Mouse (Mus musculus): ENCODE data around the gene C1qc. TPM values are rescaled to one million over a fixed set of nuclear protein-coding genes. Genes with fewer than 3 reads are reported as not detected.

The C1qc gene
- polyA plus RNA-seq, 1 experiment: not detected

DNA sequence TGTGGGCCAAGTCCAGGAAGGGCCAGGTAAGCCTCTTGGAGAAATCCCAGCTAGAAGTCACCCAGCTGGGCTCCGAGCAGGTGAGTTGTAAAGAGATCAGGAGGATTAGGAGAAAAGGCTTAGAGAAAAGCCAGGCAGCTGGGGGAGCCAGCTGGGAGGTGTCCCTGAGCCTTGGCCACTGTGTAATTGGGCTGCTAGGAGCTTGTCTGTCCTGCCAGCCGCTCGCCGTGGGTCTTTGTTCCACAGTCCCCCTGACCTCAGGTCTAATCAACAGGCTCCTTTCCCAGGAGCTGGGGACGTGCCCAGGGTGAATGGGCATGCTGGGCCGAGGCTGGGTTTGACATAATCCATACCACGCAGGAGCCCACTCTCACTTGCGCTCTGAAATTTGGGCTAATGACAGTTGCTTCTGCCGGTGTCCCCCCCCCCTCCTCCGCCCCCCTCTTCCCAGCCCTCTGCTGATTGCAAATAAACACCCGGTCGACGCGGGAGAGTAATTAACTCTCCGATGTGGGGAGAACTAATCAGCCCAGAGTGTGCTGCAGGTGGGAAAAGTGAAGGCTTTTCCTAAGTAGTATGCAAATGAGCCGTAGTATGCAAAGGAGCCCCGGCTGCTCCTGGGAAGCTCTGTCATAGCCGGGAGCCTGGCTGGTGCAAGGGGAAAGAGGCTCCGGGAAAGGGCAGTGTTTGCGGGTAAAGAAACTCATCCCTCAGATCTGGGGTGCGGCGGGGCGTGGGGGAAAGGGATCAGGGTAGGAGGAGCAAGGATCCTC is 12.1 kb upstream of the C1qc start:
- no peaks in the 10 kb centered on the region for H3K79me3 ChIP-seq (ENCODE audit: low read depth)
- H3K79me2 ChIP-seq (ENCODE audit: control insufficient read depth, insufficient read depth): no peaks in the 10 kb centered on the region
- peaks cover 46% of the 10 kb centered on the region for H3K27me3 ChIP-seq (ENCODE audit: control insufficient read depth, insufficient read depth, insufficient read length)
- no peaks in the 10 kb centered on the region for H3K36me3 ChIP-seq (ENCODE audit: control insufficient read depth, insufficient read depth)
- no peak overlapping the region for H3K4me3 ChIP-seq (ENCODE audit: insufficient read depth, poor library complexity, severe bottlenecking)
- no peak overlapping the region for H3ac ChIP-seq (ENCODE audit: control insufficient read depth, insufficient read length, low read depth)
- TF ChIP-seq CEBPB (IDR thresholded peaks at IDR 0.05; ENCODE audit: low read depth) (no peak), CTCF (IDR thresholded peaks at IDR 0.05; ENCODE audit: control insufficient read depth, insufficient read depth, insufficient read length) (no peak), MAX (IDR thresholded peaks at IDR 0.05) (no peak), MYOG (IDR thresholded peaks at IDR 0.05; ENCODE audit: control insufficient read depth, extremely low read depth, insufficient read length) (no peak), USF1 (IDR thresholded peaks at IDR 0.05; ENCODE audit: low read depth) (no peak), MYOD1 (IDR thresholded peaks at IDR 0.05; ENCODE audit: control insufficient read depth, insufficient read length, low read depth) (no peak), FOSL1 (IDR thresholded peaks at IDR 0.05; ENCODE audit: insufficient read depth, low read length, poor library complexity, severe bottlenecking) (no peak)

DNA sequence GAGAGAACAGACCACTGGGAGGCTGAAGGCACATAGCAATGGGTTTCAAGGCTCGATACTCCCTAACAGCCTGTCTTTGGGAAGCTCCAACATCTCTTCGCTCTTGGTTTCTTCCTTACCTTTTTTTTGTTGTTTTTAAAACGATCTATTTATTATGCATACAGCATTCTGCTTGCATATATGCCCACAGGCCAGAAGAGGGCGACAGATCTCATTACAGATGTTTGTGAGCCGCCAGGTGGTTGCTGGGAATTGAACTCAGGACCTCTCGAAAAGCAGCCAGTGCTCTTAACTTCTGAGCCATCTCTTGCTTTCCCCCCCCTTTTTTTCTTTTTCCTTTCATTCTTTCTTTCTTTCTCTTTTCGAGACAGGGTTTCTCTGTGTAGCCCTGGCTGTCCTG is 6.3 kb upstream of the C1qc start:
- Histone ChIP-seq H3K36me3 (ENCODE audit: control insufficient read depth, insufficient read depth) (no peaks in the 10 kb centered on the region), H3K79me2 (ENCODE audit: control insufficient read depth, insufficient read depth) (no peaks in the 10 kb centered on the region), H3K79me3 (ENCODE audit: low read depth) (no peaks in the 10 kb centered on the region), H3ac (ENCODE audit: control insufficient read depth, insufficient read length, low read depth) (no peak overlapping the region), H3K4me3 (ENCODE audit: insufficient read depth, poor library complexity, severe bottlenecking) (no peak overlapping the region), H3K27me3 (ENCODE audit: control insufficient read depth, insufficient read depth, insufficient read length) (peaks cover 68% of the 10 kb centered on the region)
- TF ChIP-seq CEBPB (IDR thresholded peaks at IDR 0.05; ENCODE audit: low read depth): no peak
- no peak for TF ChIP-seq CTCF (IDR thresholded peaks at IDR 0.05; ENCODE audit: control insufficient read depth, insufficient read depth, insufficient read length)
- no peak for TF ChIP-seq MYOG (IDR thresholded peaks at IDR 0.05; ENCODE audit: control insufficient read depth, extremely low read depth, insufficient read length)
- TF ChIP-seq MYOD1 (IDR thresholded peaks at IDR 0.05; ENCODE audit: control insufficient read depth, insufficient read length, low read depth): no peak
- TF ChIP-seq MAX (IDR thresholded peaks at IDR 0.05): no peak
- no peak for TF ChIP-seq USF1 (IDR thresholded peaks at IDR 0.05; ENCODE audit: low read depth)
- no peak for TF ChIP-seq FOSL1 (IDR thresholded peaks at IDR 0.05; ENCODE audit: insufficient read depth, low read length, poor library complexity, severe bottlenecking)

DNA sequence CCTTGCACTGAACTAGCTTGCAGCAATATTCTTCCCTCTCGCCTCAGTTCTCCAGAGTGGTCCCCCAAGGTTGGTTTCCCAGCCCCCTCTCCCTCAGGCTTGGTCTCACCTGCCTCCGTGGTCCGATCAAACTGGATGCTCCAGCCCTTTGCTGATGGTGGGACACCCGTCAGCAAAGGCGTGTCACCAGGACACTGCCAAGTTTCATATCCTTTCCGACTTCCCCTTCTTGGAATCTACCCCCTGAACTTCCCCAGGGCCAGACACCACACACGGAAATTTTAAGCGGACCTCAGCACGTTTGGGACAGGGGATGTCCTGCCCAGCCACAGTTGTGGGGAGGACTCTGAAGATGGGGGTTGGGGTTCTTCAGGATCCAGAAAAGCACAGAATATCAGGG is 5.8 kb upstream of the C1qc start, which contains the start of gene C1qa:
Gene C1qa, minus strand, starts transcription at position 167 of the 400 bp plus-strand sequence.
- Histone ChIP-seq H3K79me3 (ENCODE audit: low read depth) (no peaks in the 10 kb centered on the region), H3ac (ENCODE audit: control insufficient read depth, insufficient read length, low read depth) (no peak within 1 kb of the TSS), H3K36me3 (ENCODE audit: control insufficient read depth, insufficient read depth) (no peaks in the 10 kb centered on the region), H3K27me3 (ENCODE audit: control insufficient read depth, insufficient read depth, insufficient read length) (peaks cover 63% of the 10 kb centered on the region), H3K4me3 (ENCODE audit: insufficient read depth, poor library complexity, severe bottlenecking) (no peak within 1 kb of the TSS), H3K79me2 (ENCODE audit: control insufficient read depth, insufficient read depth) (no peaks in the 10 kb centered on the region)
- TF ChIP-seq USF1 (IDR thresholded peaks at IDR 0.05; ENCODE audit: low read depth) (no peak), CEBPB (IDR thresholded peaks at IDR 0.05; ENCODE audit: low read depth) (no peak), MYOD1 (IDR thresholded peaks at IDR 0.05; ENCODE audit: control insufficient read depth, insufficient read length, low read depth) (no peak), MYOG (IDR thresholded peaks at IDR 0.05; ENCODE audit: control insufficient read depth, extremely low read depth, insufficient read length) (no peak), FOSL1 (IDR thresholded peaks at IDR 0.05; ENCODE audit: insufficient read depth, low read length, poor library complexity, severe bottlenecking) (no peak)

DNA sequence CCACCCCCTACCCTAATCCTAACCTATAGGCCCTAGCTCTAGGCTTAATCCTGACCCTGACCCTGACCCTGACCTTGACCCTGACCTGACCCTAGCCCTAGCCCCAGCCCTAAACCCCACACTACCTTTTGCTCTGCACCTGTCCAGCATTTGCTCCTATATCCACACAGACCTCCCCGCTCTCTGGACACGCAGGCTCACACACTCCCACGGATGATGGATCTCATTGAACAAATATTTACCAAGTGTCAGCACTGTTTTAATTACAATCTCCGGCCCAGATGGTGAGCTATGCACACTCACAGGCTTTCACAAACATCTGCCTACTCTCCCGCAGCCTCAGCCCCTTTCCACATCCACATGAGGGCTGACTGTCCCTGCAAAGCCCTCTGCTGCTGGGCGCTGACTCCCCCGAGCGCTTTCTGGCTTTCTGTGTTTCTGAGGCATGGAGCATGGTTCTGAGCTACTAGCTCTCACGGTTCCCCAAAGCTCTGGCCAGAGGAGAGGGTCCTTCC is 5.3 kb upstream of the C1qc start:
- Histone ChIP-seq H3K79me2 (ENCODE audit: control insufficient read depth, insufficient read depth) (no peaks in the 10 kb centered on the region), H3K36me3 (ENCODE audit: control insufficient read depth, insufficient read depth) (no peaks in the 10 kb centered on the region), H3K27me3 (ENCODE audit: control insufficient read depth, insufficient read depth, insufficient read length) (peaks cover 63% of the 10 kb centered on the region), H3ac (ENCODE audit: control insufficient read depth, insufficient read length, low read depth) (no peak overlapping the region), H3K4me3 (ENCODE audit: insufficient read depth, poor library complexity, severe bottlenecking) (no peak overlapping the region), H3K79me3 (ENCODE audit: low read depth) (no peaks in the 10 kb centered on the region)
- TF ChIP-seq FOSL1 (IDR thresholded peaks at IDR 0.05; ENCODE audit: insufficient read depth, low read length, poor library complexity, severe bottlenecking): no peak
- no peak for TF ChIP-seq CTCF (IDR thresholded peaks at IDR 0.05; ENCODE audit: control insufficient read depth, insufficient read depth, insufficient read length)
- TF ChIP-seq MAX (IDR thresholded peaks at IDR 0.05): no peak
- no peak for TF ChIP-seq MYOG (IDR thresholded peaks at IDR 0.05; ENCODE audit: control insufficient read depth, extremely low read depth, insufficient read length)
- no peak for TF ChIP-seq MYOD1 (IDR thresholded peaks at IDR 0.05; ENCODE audit: control insufficient read depth, insufficient read length, low read depth)
- TF ChIP-seq USF1 (IDR thresholded peaks at IDR 0.05; ENCODE audit: low read depth): no peak
- TF ChIP-seq CEBPB (IDR thresholded peaks at IDR 0.05; ENCODE audit: low read depth): no peak

DNA sequence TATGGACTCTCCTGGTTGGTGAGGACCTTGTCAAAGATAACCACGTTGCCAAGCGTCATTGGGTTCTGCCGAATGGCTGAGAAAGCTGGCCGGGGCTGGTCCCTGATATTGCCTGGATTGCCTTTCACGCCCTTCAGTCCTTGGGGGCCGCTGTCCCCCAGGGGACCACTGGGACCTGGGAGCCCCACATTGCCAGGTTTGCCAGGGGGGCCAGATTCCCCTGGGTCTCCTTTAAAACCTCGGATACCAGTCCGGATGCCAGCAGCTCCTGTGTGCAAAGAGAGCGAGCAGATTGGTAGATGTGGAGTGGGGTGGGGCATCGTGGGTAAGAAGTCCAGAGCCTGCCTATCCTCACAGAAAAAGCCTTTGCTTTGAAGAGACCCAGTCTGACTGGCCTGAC is 3.6 kb upstream of the C1qc start:
- Histone ChIP-seq H3K36me3 (ENCODE audit: control insufficient read depth, insufficient read depth) (no peaks in the 10 kb centered on the region), H3ac (ENCODE audit: control insufficient read depth, insufficient read length, low read depth) (no peak overlapping the region), H3K79me2 (ENCODE audit: control insufficient read depth, insufficient read depth) (no peaks in the 10 kb centered on the region), H3K79me3 (ENCODE audit: low read depth) (no peaks in the 10 kb centered on the region), H3K4me3 (ENCODE audit: insufficient read depth, poor library complexity, severe bottlenecking) (no peak overlapping the region), H3K27me3 (ENCODE audit: control insufficient read depth, insufficient read depth, insufficient read length) (peaks cover 68% of the 10 kb centered on the region)
- TF ChIP-seq FOSL1 (IDR thresholded peaks at IDR 0.05; ENCODE audit: insufficient read depth, low read length, poor library complexity, severe bottlenecking) (no peak), CEBPB (IDR thresholded peaks at IDR 0.05; ENCODE audit: low read depth) (no peak), MAX (IDR thresholded peaks at IDR 0.05) (no peak), MYOD1 (IDR thresholded peaks at IDR 0.05; ENCODE audit: control insufficient read depth, insufficient read length, low read depth) (no peak), USF1 (IDR thresholded peaks at IDR 0.05; ENCODE audit: low read depth) (no peak), MYOG (IDR thresholded peaks at IDR 0.05; ENCODE audit: control insufficient read depth, extremely low read depth, insufficient read length) (no peak), CTCF (IDR thresholded peaks at IDR 0.05; ENCODE audit: control insufficient read depth, insufficient read depth, insufficient read length) (no peak)

Data from C2C12 (cell line).